Mouse (Mus musculus) hindbrain, embryonic 12.5 days (tissue): ENCODE measurements at regions not wholly inside any gene's neighbourhood (a gene's known extent, or its start where the extent isn't known, plus 50 kb on each side); places are given as distances from the start of the nearest gene placed in this dataset.

Experiments
- ATAC-seq: fragments of 200-750 bp; cut with Nextera tagmentation; 2 replicates; pipeline ENCODE4 v1.8.0; 2017; ENCODE audit warnings: moderate TSS enrichment; ENCODE audit not compliant: low FRiP score
- H3K27ac ChIP-seq: fragments of 300-500 bp; sonication (generic); 2 replicates; pipeline ENCODE4 v1.5.1; 2016; ENCODE audit warnings: mild to moderate bottlenecking
- H3K27me3 ChIP-seq: fragments of 300-500 bp; sonication (generic); 2 replicates; pipeline ENCODE4 v1.6.1; 2016; ENCODE audit warnings: mild to moderate bottlenecking
- H3K36me3 ChIP-seq: fragments of 300-500 bp; sonication (generic); 2 replicates; pipeline ENCODE4 v1.6.1; 2016; ENCODE audit warnings: mild to moderate bottlenecking
- H3K4me1 ChIP-seq: fragments of 300-500 bp; sonication (generic); 2 replicates; pipeline ENCODE4 v1.6.1; 2016
- H3K4me2 ChIP-seq: fragments of 300-500 bp; sonication (generic); replicated peaks from 2 replicates; pipeline ENCODE4 v1.6.1; 2016; ENCODE audit warnings: mild to moderate bottlenecking
- H3K4me3 ChIP-seq: fragments of 300-500 bp; sonication (generic); 2 replicates; pipeline ENCODE4 v1.5.1; 2016; ENCODE audit warnings: mild to moderate bottlenecking
- H3K9ac ChIP-seq: fragments of 300-500 bp; sonication (generic); 2 replicates; pipeline ENCODE4 v1.6.1; 2016; ENCODE audit warnings: mild to moderate bottlenecking, moderate library complexity
- H3K9me3 ChIP-seq: fragments of 300-500 bp; sonication (generic); replicated peaks from 2 replicates; pipeline ENCODE4 v1.6.1; 2016; ENCODE audit warnings: mild to moderate bottlenecking
- WGBS: fragments of 180-500 bp; shearing (Covaris S2); methylation state at CpG from one replicate; pipeline ENCODE4 v1.1.7; 2016; 5-methylcytosine and 5-hydroxymethylcytosine counted together

DNA sequence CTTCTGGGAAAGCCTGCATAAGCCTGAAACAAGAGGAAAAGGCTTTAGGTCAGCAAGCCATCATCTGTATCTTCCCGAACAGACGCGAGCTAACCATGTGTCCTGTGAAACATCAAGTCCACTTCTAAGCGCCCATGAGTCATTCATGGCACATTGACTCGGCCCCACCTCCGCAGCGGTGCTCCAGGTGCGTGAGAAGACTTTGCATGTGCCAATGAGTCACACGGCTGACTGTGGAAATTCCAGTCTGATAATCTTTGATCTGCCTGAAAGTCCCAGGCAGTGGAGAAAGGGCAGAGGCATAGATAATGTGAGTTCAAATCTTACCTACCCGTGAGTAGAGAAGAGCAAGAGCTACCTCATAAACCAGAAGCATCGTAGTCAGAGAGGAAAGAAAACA, 137.8 kb downstream of the Pfkfb3 start:
- Histone ChIP-seq H3K4me2 (no peak overlapping the region), H3K9ac (no peak overlapping the region), H3K9me3 (no peaks in the 10 kb centered on the region), H3K4me1 (no peaks in the 10 kb centered on the region), H3K4me3 (no peak overlapping the region), H3K27ac (no peak overlapping the region), H3K27me3 (no peaks in the 10 kb centered on the region), H3K36me3 (no peaks in the 10 kb centered on the region)
- no peak for ATAC-seq
- 92% methylated on average over 11 of the region's 11 CpGs for WGBS

DNA sequence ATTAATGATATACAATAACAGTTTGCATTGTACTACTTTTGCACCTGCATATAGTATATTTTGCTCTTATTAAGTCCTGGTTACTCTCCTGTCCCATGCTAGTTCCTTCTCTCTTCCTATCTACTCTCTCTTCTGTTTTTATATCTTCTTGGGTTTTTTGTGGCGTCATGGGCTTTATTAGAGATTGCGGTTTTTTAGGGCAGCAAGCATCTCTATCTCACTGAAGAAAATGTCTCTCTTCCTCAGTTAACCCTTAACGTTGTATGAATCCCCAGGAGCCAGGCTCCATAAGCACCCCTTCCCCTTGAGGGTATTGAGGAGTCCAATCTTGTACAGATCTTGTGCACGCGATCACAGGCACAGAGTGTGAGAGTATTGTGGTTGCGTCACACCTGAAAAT, 141.4 kb downstream of the Pfkfb3 start:
- Histone ChIP-seq H3K36me3 (no peaks in the 10 kb centered on the region), H3K27me3 (no peaks in the 10 kb centered on the region), H3K4me1 (no peaks in the 10 kb centered on the region), H3K4me2 (no peak overlapping the region), H3K9me3 (no peaks in the 10 kb centered on the region), H3K9ac (no peak overlapping the region), H3K4me3 (no peak overlapping the region), H3K27ac (no peak overlapping the region)
- ATAC-seq: no peak
- 94% methylated on average over 6 of the region's 6 CpGs for WGBS

DNA sequence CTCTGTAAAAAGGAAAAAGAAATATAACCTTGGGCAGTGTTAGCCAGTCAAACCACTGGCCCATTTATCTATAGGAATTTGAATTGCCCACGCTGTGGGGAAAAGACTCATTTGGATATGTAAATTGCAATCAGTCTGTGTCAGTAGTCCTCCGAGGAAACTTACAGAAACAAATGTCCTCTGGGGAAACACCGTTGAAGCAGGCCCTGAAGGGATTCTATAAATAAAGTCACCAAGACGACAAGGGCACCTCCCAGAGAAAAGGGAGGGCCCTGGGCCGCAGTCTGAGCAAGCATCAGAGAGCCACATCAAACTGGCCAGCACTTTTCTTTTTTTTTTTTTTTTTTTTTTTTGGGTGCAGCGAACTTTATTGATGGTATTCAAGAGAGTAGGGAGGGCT, 145.4 kb downstream of the Pfkfb3 start:
- 84% methylated on average over 5 of the region's 6 CpGs for WGBS
- no peaks in the 10 kb centered on the region for H3K36me3 ChIP-seq
- no peaks in the 10 kb centered on the region for H3K9me3 ChIP-seq
- H3K9ac ChIP-seq: no peak overlapping the region
- no peak for ATAC-seq
- H3K27ac ChIP-seq: no peak overlapping the region
- no peaks in the 10 kb centered on the region for H3K4me1 ChIP-seq
- no peak overlapping the region for H3K4me3 ChIP-seq
- H3K27me3 ChIP-seq: no peaks in the 10 kb centered on the region
- no peak overlapping the region for H3K4me2 ChIP-seq

DNA sequence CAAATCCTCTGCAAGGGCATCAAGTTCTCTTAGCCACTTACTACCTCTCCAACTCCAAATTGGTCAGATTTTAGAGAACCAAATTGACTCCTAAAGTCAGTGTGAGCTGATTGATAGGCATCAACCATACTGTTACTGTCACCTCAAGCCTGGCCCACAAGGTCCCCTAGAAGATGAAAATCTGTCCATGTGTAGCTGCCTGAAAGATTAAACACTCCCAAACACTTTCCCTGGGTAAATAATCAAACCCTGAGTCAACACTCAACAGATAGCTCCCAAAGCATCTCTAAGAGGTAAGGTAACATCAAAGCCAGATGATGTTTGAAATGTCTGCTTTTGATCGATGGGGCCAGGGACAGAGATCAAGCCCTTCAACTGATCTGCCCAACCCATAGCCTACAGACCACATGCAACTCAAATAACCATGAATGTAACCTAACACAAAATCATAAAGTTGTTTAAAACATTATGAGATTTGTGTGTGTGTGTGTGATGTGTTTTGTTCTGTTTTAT, 147.7 kb downstream of the Pfkfb3 start:
- no peaks in the 10 kb centered on the region for H3K9me3 ChIP-seq
- no peak overlapping the region for H3K4me3 ChIP-seq
- no peaks in the 10 kb centered on the region for H3K27me3 ChIP-seq
- no peaks in the 10 kb centered on the region for H3K4me1 ChIP-seq
- no peak overlapping the region for H3K9ac ChIP-seq
- no peak for ATAC-seq
- H3K4me2 ChIP-seq: no peak overlapping the region
- 97% methylated on average over 1 of the region's 1 CpGs for WGBS
- no peak overlapping the region for H3K27ac ChIP-seq
- no peaks in the 10 kb centered on the region for H3K36me3 ChIP-seq

DNA sequence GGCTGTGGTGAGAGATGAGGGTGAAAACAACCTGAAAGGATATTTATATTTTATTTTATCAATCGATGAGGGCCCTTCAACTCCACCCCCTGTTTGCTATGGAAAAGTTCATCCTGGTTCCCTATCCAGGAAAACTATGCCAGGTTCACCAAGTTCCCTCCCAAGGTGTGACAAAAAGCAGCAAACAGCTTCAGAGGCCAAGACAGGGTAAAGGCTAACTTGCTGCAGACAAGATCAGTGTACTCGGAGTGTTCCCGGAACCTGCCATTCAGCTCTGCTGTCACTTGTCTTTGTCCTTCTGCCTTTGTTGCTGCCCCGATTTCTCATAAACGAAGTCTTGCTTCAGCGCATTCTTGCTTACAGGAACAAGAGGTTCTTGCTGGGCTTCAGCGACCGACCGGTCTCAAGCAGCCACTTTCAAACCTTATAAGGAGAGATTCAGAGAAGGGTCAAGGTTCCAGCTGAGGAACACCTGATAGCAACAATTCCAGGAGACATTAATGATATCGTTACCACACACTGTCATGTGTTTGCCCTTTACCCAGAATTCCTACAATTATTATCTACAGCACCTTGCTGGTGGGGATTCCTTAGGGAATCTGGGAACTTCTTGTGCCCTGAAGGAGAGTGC, 151.5 kb downstream of the Pfkfb3 start:
- no peak overlapping the region for H3K4me2 ChIP-seq
- no peak overlapping the region for H3K27ac ChIP-seq
- H3K9me3 ChIP-seq: no peaks in the 10 kb centered on the region
- H3K4me3 ChIP-seq: no peak overlapping the region
- ATAC-seq: no peak
- no peak overlapping the region for H3K9ac ChIP-seq
- H3K36me3 ChIP-seq: no peaks in the 10 kb centered on the region
- H3K27me3 ChIP-seq: no peaks in the 10 kb centered on the region
- no peaks in the 10 kb centered on the region for H3K4me1 ChIP-seq
- 54% methylated on average over 10 of the region's 10 CpGs for WGBS

DNA sequence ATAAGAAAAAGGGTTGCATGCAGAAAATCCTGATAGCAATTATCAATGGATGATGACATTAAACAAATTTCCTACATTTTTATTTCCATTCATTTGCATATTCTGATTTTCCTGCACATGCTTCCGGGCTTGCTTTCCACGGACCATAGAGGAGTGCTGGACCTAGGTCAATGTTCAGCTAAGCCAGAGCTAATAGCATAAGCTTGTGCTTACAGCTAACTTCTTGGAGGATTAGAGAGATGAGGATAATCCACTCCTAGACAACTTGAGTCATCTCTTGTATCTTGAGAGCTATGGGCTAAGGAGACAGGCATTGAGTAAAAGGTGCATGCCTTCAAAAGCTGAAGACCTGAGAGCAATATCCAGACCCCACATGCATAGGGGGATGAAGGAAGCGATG, 154.5 kb downstream of the Pfkfb3 start:
- Histone ChIP-seq H3K9me3 (no peaks in the 10 kb centered on the region), H3K4me1 (no peaks in the 10 kb centered on the region), H3K4me2 (no peak overlapping the region), H3K36me3 (no peaks in the 10 kb centered on the region), H3K27ac (no peak overlapping the region), H3K4me3 (no peak overlapping the region), H3K27me3 (no peaks in the 10 kb centered on the region), H3K9ac (no peak overlapping the region)
- 95% methylated on average over 3 of the region's 3 CpGs for WGBS
- no peak for ATAC-seq

DNA sequence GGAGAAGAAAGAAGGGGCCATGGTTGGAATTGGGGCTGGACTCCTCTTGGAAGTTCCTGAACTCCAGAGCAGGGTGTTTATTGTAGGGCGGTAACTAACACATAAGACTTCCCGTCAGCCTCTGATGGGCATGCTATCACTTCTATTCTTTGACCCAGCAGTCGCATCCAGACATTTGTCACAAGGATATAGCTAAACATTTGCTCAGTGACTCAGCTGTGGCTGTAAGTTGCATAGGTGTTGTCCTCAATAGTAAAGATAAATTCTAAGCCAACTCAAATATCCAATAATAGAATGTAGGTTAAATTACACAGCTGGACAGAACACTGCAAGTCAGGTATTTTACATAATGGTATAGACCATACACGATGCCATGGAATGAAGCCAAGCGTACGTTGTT, 154.9 kb downstream of the Pfkfb3 start:
- Histone ChIP-seq H3K4me1 (no peaks in the 10 kb centered on the region), H3K9ac (no peak overlapping the region), H3K4me2 (no peak overlapping the region), H3K36me3 (no peaks in the 10 kb centered on the region), H3K4me3 (no peak overlapping the region), H3K9me3 (no peaks in the 10 kb centered on the region), H3K27ac (no peak overlapping the region), H3K27me3 (no peaks in the 10 kb centered on the region)
- WGBS: 91% methylated on average over 6 of the region's 6 CpGs
- ATAC-seq: no peak

DNA sequence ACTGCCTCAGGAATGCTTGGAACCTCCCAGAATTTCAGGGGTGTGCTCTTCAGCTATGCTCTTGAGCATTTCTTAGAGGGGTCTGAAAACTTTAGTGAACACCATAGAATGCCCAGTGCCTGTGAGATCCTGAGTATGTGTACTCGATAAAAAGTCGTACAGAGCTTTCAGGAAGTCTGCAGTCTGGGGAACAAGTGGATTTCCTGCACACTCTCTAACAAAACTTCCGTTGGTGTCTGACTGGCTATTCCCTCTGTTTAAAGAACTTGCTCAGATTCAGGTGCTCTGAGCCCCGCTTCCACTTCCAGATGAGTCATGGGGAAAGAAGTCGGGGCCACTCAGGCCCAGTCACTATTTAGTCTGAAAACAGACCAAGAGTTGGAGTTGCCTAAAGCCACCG, 155.5 kb downstream of the Pfkfb3 start:
- WGBS: 84% methylated on average over 6 of the region's 6 CpGs
- ATAC-seq: no peak
- H3K4me2 ChIP-seq: no peak overlapping the region
- H3K9ac ChIP-seq: no peak overlapping the region
- H3K4me1 ChIP-seq: no peaks in the 10 kb centered on the region
- H3K27ac ChIP-seq: no peak overlapping the region
- H3K9me3 ChIP-seq: no peaks in the 10 kb centered on the region
- no peaks in the 10 kb centered on the region for H3K27me3 ChIP-seq
- no peaks in the 10 kb centered on the region for H3K36me3 ChIP-seq
- no peak overlapping the region for H3K4me3 ChIP-seq

DNA sequence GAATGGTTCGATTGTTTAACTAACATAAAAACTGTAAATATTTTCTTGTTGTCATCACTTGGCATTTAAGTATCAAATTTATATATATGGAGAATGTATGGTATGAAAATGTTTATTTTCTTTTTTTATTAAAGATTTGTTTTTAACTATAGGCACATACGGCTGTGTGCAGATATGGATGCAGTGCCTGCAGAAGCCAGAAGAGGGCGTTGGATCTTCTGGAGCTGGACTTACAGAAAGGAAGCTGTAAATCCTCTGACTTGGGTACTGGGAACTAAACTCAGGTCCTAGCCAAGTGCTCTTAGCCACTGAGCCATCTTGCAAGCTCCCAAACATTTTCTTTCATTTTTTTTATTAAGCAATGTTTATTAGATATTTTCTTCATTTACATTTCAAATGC, 157.0 kb downstream of the Pfkfb3 start:
- Histone ChIP-seq H3K27me3 (no peaks in the 10 kb centered on the region), H3K27ac (no peak overlapping the region), H3K4me2 (no peak overlapping the region), H3K9me3 (no peaks in the 10 kb centered on the region), H3K36me3 (no peaks in the 10 kb centered on the region), H3K4me1 (peaks cover 4% of the 10 kb centered on the region), H3K9ac (no peak overlapping the region), H3K4me3 (no peak overlapping the region)
- 91% methylated on average over 3 of the region's 3 CpGs for WGBS
- no peak for ATAC-seq

DNA sequence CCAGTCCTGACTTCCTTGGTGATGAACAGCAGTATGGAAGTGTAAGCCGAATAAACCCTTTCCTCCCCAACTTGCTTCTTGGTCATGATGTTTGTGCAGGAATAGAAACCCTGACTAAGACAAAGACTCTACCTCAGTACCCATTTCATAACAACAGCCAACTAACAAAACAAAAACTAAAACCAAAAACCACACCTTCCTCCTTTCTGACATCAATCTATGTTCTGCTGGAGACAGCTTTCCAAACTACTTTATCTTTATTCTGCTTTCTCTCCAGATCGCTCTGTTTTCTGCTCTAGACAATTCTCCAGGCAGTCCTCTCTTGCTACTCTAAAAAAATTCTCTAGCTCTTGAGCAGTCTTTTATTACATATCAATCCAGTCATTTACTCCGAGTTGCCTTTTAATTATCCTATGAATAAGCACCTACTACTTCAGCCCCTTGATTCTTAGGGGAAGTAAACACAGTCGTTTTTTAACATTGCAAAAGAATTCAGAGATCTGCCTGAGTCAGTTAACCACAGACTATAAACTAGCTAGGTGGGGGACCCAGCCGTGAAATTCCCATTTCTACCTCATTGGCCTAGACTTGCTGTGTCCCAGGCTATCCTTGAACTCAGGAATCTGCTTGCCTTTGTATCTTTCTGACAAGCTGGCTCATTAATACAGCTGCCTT, 159.1 kb downstream of the Pfkfb3 start:
- no peak overlapping the region for H3K4me3 ChIP-seq
- 51% methylated on average over 4 of the region's 5 CpGs for WGBS
- H3K36me3 ChIP-seq: no peaks in the 10 kb centered on the region
- ATAC-seq: no peak
- H3K9me3 ChIP-seq: no peaks in the 10 kb centered on the region
- no peak overlapping the region for H3K9ac ChIP-seq
- no peak overlapping the region for H3K27ac ChIP-seq
- H3K27me3 ChIP-seq: no peaks in the 10 kb centered on the region
- H3K4me2 ChIP-seq: no peak overlapping the region
- peaks cover 8% of the 10 kb centered on the region for H3K4me1 ChIP-seq

DNA sequence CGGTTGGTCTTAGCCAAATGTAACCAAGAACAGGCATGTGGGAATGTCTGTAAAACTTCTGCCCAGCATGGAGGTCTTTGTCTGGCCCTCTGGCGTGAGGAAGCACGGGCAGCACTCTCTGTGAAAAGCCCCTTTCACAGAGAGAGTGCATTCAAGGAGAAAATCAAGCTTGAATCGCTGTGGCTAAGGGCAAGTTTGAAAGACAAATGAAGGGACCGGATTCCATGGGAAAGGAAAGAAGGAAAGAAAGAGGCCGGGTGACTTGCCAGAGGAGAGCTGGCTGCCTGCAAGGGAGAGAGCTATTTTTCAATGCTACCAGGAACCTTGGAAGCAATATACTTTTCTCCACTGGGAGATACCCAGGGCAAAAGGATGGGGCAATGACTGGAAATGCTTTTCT, 162.2 kb downstream of the Pfkfb3 start:
- H3K27ac ChIP-seq: peak overlapping the region; percentile 69; the same call in 1 of the 2 replicates
- no peaks in the 10 kb centered on the region for H3K36me3 ChIP-seq
- ATAC-seq: peak; percentile 86
- H3K4me3 ChIP-seq: no peak overlapping the region
- no peak overlapping the region for H3K9ac ChIP-seq
- H3K27me3 ChIP-seq: no peaks in the 10 kb centered on the region
- H3K4me1 ChIP-seq: peaks cover 8% of the 10 kb centered on the region
- 15% methylated on average over 6 of the region's 6 CpGs for WGBS
- no peak overlapping the region for H3K4me2 ChIP-seq
- no peaks in the 10 kb centered on the region for H3K9me3 ChIP-seq

DNA sequence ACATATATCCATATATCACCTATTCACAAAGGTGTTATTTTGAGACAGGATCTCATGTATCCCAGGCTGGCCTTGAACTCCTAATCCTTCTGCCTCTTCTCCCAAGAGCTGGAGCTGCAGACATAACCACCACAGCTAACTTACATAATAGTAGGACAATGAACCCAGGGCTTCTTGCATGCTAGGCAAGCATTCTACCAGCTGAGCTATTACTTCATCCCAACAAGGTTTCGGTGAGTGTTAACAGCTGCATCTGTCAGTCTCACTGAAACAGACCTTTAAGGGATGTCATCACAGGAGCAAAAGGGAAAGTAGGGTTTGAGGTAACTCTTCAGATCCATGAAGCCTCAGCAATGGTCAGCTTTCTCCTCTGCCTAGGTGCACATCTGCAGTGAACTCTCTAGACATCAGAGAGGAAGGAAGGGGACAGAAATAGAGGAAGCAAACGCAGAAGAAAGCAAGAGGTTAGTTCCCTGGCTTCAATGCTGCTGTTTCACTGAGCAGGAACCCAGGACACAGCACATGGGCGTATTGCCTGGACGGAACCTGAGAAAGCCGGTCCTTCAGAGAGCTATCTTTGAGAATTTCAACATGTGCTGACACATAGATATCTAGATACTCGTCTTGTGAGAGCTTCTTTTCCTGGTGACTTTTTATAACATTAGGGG, 163.1 kb downstream of the Pfkfb3 start:
- no peaks in the 10 kb centered on the region for H3K9me3 ChIP-seq
- ATAC-seq: no peak
- no peak overlapping the region for H3K9ac ChIP-seq
- peaks cover 8% of the 10 kb centered on the region for H3K4me1 ChIP-seq
- H3K4me2 ChIP-seq: no peak overlapping the region
- WGBS: 49% methylated on average over 6 of the region's 6 CpGs
- peak overlapping the region; percentile 3; the same call in 1 of the 2 replicates for H3K27ac ChIP-seq
- H3K36me3 ChIP-seq: no peaks in the 10 kb centered on the region
- no peaks in the 10 kb centered on the region for H3K27me3 ChIP-seq
- no peak overlapping the region for H3K4me3 ChIP-seq

DNA sequence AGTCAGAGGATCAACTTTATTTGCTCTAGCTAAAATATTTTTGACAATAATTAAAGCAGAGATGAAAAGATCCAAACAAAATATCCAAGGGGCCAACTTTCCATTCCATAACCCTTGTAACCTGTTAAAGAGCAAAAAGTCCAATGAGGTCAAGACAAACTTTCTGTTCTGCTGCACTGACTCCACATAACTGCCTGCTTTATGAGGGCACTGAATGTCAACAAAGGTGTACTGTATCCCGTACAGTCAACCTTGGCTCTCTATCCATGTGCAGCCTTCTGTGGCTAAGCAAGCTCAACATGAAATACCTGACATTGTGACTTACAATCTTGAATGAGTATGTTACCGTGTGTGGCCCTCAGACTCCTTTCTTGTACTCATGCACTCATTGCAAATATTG, 166.3 kb downstream of the Pfkfb3 start:
- no peaks in the 10 kb centered on the region for H3K9me3 ChIP-seq
- H3K4me3 ChIP-seq: no peak overlapping the region
- ATAC-seq: no peak
- H3K36me3 ChIP-seq: no peaks in the 10 kb centered on the region
- no peak overlapping the region for H3K27ac ChIP-seq
- H3K4me1 ChIP-seq: peaks cover 8% of the 10 kb centered on the region
- whole genome bisulfite sequencing: 88% methylated on average over 2 of the region's 2 CpGs
- no peak overlapping the region for H3K4me2 ChIP-seq
- no peak overlapping the region for H3K9ac ChIP-seq
- H3K27me3 ChIP-seq: no peaks in the 10 kb centered on the region
